Mouse (Mus musculus): ENCODE data around the gene Daxx.
"Not testable (repeated sequence)": the region's sequence is repeated elsewhere in the genome, so short reads cannot be mapped to it uniquely, and the experiment has no call there.

Gene Daxx

GRCm38 (mm10) chr17:33909077-33909868 lies at the start of gene Daxx:
Daxx (plus strand) TSS chr17:33909414.
- DNase-seq (ENCODE audit: low read depth, low spot score): peak; percentile 98

GRCm38 (mm10) chr17:33865330-33866030 lies 43.7 kb upstream of the Daxx start:
- DNase-seq (ENCODE audit: low read depth, low spot score): peak; percentile 91

DNA sequence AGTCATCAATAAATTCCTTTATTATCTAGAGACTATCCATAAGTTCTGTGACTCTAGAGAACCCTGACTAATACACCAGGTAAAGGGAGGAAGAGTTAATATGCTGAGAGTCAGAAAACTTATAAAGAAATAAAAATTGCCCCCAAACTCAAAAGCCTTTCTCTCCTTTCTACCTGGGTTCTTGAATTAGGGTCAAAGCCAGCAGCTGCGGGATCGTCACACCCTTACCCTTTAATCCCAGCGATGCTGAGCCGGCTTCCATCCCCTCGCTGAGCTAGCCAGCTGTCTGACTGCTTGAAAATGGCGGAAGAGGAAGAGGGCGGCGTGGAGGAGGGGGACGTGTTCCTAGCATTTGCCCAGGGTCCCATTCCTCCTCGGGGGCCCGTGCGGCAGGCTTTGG lies 35.7 kb upstream of the Daxx start, which contains the start of gene Gm7029:
TSS of gene Gm7029 (plus strand) at position 301 of the 400 bp plus-strand sequence.
- DNase-seq (ENCODE audit: low read depth, low spot score): not testable (repeated sequence)

GRCm38 (mm10) chr17:33874411-33874810 lies 34.8 kb upstream of the Daxx start:
- DNase-seq (ENCODE audit: low read depth, low spot score): no peak

DNA sequence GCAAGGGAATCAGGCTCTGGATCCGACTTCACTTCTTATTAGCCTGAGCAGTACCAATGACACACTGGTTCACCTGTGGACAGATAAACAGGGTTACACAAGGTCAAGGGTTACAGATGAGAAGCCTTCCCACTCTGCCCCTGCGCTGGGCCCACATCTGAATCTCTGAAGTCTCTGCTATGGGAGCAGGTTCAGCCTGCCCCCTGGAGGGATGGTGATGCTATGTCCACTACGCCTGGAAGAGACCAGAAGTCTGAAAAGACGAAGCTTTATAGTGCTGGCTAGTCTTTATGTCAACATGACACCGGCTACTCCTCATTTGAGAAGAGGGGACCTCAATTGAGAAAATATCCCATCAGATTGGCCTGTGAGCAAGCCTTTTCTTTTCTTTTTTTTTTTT lies 33.4 kb upstream of the Daxx start:
- peak; percentile 72 for DNase-seq (ENCODE audit: low read depth, low spot score)

DNA sequence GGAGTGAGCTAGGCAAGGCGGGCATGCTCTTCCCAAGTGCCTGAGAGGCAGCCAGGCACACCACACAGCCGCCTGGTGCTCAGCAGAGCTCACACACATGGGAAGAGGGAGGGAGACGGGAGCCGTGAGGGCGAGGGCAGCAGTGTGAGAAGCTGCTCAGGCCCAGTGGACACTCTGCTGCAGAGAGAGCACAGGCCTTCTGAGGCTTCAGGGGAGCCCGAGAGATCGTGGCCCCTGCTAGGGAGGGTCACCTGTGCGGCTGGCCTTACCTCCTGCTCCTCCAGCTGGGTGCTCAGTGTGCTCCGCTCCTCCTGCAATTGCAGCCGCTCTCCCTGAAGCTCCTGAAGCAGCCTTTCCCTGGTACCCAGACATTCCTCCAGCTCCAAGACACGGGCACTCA lies 24.9 kb upstream of the Daxx start:
- DNase-seq (ENCODE audit: low read depth, low spot score): not testable (repeated sequence)

DNA sequence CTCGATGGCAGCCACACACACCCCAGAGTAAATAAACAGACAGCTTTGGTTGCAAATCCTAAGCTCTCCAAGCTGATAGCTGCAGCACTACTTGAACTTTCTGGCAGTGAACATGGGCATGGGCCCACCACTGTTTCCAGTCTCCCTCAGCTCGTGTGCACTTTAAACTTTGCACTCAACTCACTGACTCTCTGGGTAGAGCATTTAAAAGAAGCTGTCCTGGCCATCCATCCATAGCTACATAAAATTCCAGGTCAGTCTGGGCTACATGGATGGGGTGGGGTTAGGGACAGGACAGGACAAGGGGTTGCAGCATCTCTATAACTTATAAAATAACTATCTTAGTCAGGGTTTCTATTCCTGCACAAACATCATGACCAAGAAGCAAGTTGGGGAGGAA lies 21.4 kb upstream of the Daxx start:
- not testable (repeated sequence) for DNase-seq (ENCODE audit: low read depth, low spot score)

DNA sequence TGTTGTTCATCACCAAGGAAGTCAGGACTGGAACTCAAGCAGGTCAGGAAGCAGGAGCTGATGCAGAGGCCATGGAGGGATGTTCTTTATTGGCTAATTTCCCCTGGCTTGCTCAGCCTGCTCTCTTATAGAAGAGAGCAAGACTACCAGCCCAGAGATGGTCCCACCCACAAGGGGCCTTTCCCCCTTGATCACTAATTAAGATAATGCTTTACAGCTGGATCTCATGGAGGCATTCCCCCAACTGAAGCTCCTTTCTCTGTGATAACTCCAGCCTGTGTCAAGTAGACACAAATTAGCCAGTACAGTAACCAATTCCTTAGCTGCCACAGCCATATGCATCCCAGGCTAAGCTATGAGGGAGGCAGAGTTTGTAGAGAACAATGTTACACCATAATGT lies 21.0 kb upstream of the Daxx start:
- not testable (repeated sequence) for DNase-seq (ENCODE audit: low read depth, low spot score)

- not testable (repeated sequence) for DNase-seq (ENCODE audit: low read depth, low spot score)
Observed at GRCm38 (mm10) chr17:33889941-33890532, 19.2 kb upstream of the Daxx start.

DNA sequence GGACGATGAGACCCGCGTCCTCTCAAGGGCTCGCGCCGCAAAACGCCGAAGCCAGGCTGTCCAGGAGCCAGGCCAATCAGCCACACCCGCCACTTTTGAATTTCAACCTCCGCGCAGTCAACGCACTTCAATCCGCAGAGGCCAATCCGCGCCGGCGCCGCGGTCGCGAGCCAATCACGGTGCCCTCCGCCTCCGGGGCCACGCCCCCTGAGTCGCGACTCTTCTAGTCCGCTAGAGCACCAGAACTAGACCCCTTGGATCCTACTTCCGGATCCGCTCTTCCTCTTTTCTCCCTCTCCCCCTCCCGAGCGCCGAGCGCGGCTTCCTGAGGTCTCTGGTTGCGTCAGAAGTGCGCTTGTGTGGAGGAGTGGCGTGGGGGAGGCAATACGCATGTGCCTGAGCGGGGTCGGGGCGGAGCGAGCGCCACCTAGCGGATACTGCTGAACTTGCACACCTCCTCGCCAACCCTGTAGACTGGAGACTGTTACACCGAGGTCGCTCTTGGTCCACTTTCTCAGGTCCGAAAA lies 18.6 kb upstream of the Daxx start, which contains the start of gene Kifc1:
TSS of gene Kifc1 (minus strand) at position 129 of the 527 bp plus-strand sequence.
- DNase-seq (ENCODE audit: low read depth, low spot score): peak; percentile 100

GRCm38 (mm10) chr17:33891357-33891756 lies 17.9 kb upstream of the Daxx start:
- DNase-seq (ENCODE audit: low read depth, low spot score): no peak

- not testable (repeated sequence) for DNase-seq (ENCODE audit: low read depth, low spot score)
Observed at GRCm38 (mm10) chr17:33891892-33892291, 17.3 kb upstream of the Daxx start.

DNA sequence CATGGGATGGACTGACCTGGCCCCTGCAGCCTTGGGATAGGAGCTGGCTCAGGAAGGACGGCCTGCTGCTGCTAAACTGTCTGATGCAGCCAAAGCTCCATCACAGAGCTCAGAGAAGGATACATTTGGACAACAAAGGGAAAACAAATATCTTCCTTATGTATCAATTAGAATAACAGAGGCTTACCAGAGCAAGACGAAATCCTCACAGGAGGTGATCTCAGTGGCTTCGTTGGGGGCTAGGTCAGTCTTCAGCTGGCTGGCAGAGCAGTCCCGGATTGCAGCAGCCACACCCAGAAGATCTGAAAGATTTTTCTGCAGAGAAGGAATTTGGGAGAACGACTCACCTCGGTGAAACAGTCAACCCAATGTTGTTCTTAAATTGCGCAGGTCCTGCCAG lies 16.8 kb upstream of the Daxx start:
- DNase-seq (ENCODE audit: low read depth, low spot score): peak; percentile 95

- peak; percentile 77 for DNase-seq (ENCODE audit: low read depth, low spot score)
Observed at GRCm38 (mm10) chr17:33893011-33893410, 16.2 kb upstream of the Daxx start.

GRCm38 (mm10) chr17:33897114-33897794 lies 12.0 kb upstream of the Daxx start:
- DNase-seq (ENCODE audit: low read depth, low spot score): peak; percentile 87

DNA sequence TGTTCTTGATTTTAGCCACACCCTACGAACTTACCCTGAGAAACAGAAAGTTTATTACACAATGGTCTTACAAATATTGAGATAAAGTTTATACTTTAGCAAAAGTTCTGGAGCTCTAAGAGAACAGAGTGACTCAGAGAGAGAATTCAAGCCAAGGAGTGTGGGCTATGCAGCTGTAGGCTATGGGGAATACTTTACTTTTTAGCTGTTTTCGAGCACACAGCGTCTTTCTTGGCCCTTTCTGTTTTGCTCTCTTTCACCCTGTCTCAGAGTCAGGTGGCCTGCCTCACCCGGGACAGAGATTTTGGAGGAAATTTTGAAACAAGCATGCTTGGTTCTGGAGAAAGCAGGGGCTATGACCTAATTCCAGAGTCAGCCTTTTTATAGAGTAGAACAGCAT lies 11.0 kb upstream of the Daxx start:
- not testable (repeated sequence) for DNase-seq (ENCODE audit: low read depth, low spot score)

DNA sequence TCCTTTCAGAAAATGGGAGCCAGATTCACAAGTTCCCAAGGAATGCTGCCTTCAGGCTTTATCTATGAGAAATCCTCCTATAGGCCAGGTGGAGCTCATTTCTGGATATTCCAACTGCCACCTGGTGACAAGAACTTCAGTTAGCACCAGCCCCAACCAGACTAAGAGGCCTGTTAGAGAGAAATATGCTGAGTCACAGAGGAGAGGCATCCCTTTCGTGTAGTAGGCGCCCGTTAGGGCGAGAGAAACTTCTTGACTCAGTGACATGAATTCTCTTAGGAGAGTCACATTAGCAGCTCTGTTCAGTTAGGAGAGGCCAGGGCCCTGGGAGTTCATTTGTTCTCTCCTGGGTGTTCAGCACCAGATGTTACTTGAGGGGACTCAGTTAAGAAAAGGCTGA lies 9.6 kb upstream of the Daxx start:
- DNase-seq (ENCODE audit: low read depth, low spot score): peak; percentile 61

DNA sequence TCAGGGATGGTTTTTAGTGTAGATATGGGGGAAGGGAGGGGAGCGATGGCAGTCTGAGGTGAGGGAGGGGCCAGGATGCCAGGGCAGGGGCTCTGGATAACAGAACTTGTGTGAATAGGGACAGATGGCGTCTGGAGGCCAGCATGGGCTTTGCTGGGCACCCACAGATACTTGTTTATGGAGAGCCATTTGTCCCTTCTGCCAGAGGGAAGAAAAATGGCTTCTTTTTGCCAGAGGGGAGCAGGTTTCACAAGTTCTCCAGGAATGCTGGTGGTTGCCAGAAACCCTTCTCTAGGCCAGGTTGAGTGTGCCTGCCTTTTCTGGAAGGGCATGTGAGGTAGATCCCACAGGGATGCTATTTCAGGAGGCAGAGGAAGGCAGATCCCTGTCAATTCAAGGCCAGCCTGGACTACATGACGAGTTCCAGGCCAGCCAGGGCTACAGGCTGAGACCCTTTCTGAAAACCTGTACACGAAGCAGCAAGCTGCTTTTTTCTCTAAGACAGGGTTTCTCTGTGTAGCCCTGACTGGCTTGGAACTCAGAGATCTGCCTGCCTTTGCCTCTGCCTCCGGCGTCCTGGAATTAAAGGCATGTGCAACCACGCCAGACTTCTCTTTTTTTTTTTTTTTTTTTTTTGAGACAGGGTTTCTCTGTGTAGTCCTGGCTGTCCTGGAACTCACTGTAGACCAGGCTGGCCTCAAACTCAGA lies 8.8 kb upstream of the Daxx start:
- DNase-seq (ENCODE audit: low read depth, low spot score): no peak

- DNase-seq (ENCODE audit: low read depth, low spot score): peak; percentile 93
Observed at GRCm38 (mm10) chr17:33900989-33901314, 8.3 kb upstream of the Daxx start.

DNA sequence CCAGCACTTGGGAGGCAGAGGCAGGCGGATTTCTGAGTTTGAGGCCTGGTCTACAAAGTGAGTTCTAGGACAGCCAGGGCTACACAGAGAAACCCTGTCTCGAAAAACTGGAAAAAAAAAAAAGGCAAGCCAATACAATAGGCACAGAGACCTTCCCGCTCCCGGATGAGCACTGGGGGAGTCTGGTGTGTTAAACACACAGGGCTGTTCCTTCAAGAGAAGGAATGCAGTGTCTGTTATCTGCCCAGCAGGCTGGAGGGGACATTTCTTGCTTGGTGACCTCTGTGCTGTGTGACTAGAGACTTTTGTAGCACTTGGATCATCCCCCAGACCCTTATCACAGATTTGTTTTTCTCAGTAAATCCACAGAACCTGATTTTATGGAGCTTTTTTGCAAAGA lies 7.6 kb upstream of the Daxx start:
- DNase-seq (ENCODE audit: low read depth, low spot score): peak; percentile 71

GRCm38 (mm10) chr17:33902079-33902478 lies 7.1 kb upstream of the Daxx start:
- DNase-seq (ENCODE audit: low read depth, low spot score): no peak

Measured in ES-CJ7 (cell line).